Mouse (Mus musculus): ENCODE results near the gene Olfr1044.
"Not testable (repeated sequence)": the region's sequence is repeated elsewhere in the genome, so short reads cannot be mapped to it uniquely, and the experiment has no call there.

Olfr1044 gene

GRCm38 (mm10) chr2:86177720-86178119 lies at the start of gene Olfr1044:
Gene Olfr1044 (minus strand): TSS chr2:86177820.
- no peak for DNase-seq (ENCODE audit: low read depth, low spot score)

DNA sequence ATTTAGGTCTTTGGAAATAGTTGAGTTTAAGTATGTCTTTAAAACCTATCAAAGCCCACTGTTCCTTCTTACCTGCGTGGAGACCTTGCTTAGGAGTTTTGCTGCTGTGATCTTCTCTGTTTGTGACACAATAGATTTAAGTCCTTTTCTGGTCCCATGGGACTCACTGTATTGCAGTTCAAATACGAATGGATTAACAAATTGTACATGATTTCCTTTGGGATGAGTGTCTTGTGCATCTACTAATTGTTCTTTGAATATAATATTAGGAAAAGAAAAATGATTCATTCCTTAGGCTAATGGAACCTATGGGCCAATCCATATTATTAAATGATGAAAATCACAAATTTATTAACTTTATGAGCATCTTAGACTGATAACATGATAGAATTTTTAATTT lies 41.6 kb upstream of the Olfr1044 start, which contains the start of gene Olfr1046:
Olfr1046 (minus strand) TSS at position 101 of the 400 bp plus-strand sequence.
- no peak for DNase-seq (ENCODE audit: low read depth, low spot score)

GRCm38 (mm10) chr2:86202909-86203308 lies 25.3 kb upstream of the Olfr1044 start, which contains the start of gene Olfr1045:
Gene Olfr1045 (minus strand): TSS chr2:86203009.
- no peak for DNase-seq (ENCODE audit: low read depth, low spot score)

- no peak for DNase-seq (ENCODE audit: low read depth, low spot score)
These were observed 18.2 kb upstream of the Olfr1044 start for GRCm38 (mm10) chr2:86195863-86196262.

DNA sequence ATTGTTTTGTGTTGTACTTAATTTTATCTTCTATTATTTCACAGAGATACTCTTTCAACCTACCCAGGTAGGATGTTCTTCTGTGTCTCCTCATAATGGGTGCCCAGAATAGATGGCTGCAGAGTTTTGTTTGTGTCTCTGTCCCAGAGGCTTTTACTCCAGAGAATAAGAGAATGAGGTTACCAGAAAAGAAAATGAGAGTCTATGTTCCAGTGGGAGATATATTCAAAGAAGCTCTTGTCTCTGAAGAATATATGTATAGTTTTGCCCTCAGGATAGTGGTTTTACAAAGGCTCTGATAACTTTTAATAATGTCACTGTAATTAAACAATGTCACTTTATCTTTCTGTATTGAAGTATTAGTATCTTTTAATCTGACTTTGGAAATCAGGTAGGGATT lies 8.0 kb upstream of the Olfr1044 start, which contains the start of gene Olfr52:
Olfr52 (minus strand) TSS at position 101 of the 400 bp plus-strand sequence.
- no peak for DNase-seq (ENCODE audit: low read depth, low spot score)

- DNase-seq (ENCODE audit: low read depth, low spot score) = no peak
These were observed 2.3 kb upstream of the Olfr1044 start for GRCm38 (mm10) chr2:86179950-86180349.

- DNase-seq (ENCODE audit: low read depth, low spot score) = not testable (repeated sequence)
These were observed 2.2 kb downstream of the Olfr1044 start for GRCm38 (mm10) chr2:86175422-86175821.

DNA sequence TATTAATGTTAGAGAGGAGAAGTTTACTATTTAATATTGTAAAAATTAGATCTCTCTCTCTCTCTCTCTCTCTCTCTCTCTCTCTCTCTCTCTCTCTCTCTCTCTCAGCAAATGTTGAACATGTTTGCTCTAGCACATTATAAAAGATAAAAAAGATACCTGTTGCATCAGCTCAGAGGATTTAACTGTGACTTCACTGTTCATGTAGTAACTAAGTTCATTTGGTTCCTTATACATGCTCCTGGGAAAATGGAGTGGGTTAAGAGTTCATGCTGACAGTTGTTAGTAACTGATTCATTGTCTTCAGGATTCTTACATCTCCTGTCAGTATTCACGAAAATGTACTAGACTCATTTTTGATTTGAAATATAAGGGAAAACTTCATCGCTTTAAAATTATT lies 10.2 kb downstream of the Olfr1044 start, which contains the start of gene Olfr1043:
Olfr1043 (minus strand) TSS at position 101 of the 400 bp plus-strand sequence.
- no peak for DNase-seq (ENCODE audit: low read depth, low spot score)

- no peak for DNase-seq (ENCODE audit: low read depth, low spot score)
These were observed 15.9 kb downstream of the Olfr1044 start, which contains the start of gene Olfr1042 for GRCm38 (mm10) chr2:86161738-86162137. Gene Olfr1042 (minus strand): TSS chr2:86161838.

DNA sequence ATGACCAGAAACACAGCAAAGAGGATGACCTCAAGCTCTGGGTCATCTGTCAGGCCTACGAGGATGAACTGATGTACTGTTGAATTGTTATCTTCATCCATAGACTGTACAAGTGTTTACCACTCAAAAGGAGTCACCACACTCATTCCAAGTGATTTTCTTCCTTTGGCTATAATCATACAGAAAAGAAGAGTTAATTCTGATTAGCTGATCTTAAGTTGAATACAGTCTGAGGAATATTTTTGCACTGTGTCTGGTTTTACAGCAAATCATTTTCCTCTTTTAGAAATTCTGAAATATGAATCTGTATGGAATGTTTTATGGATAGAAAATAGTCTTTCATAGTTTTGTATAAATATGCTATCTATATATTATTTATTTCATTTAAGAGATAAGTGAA lies 31.0 kb downstream of the Olfr1044 start, which contains the start of gene Olfr1040:
Olfr1040 (minus strand) TSS at position 101 of the 400 bp plus-strand sequence.
- DNase-seq (ENCODE audit: low read depth, low spot score) = no peak

GRCm38 (mm10) chr2:86135828-86136227 lies 41.8 kb downstream of the Olfr1044 start, which contains the start of gene Olfr1039:
Gene Olfr1039 (minus strand): TSS chr2:86135928.
- DNase-seq (ENCODE audit: low read depth, low spot score) = no peak

Data from c-Kit-negative CD71-positive TER-119-positive erythroid progenitor cells, embryonic 14.5 days (primary cell).